Mouse (Mus musculus): ENCODE results near the gene Cilp. TPM values are rescaled to one million over a fixed set of nuclear protein-coding genes. Genes with fewer than 3 reads are reported as not detected.
"Not testable (repeated sequence)": the region's sequence is repeated elsewhere in the genome, so short reads cannot be mapped to it uniquely, and the experiment has no call there.

Cilp gene
- polyA plus RNA-seq, 1 experiment = 0.29 TPM

- no peak overlapping the region for H3K4me2 ChIP-seq (ENCODE audit: low read depth)
- H3K27me3 ChIP-seq (ENCODE audit: control insufficient read depth, insufficient read depth, insufficient read length) = no peaks in the 10 kb centered on the region
- H3ac ChIP-seq (ENCODE audit: control insufficient read depth, insufficient read length) = no peak overlapping the region
- no peaks in the 10 kb centered on the region for H3K79me2 ChIP-seq (ENCODE audit: control insufficient read depth, insufficient read depth)
- H3K4me3 ChIP-seq = no peak overlapping the region
- H3K36me3 ChIP-seq (ENCODE audit: control insufficient read depth, insufficient read depth) = no peaks in the 10 kb centered on the region
- TF ChIP-seq MAX (IDR thresholded peaks at IDR 0.05; ENCODE audit: low read depth) (no peak), SRF (IDR thresholded peaks at IDR 0.05; ENCODE audit: control insufficient read depth, insufficient read length, low read depth) (no peak), CEBPB (IDR thresholded peaks at IDR 0.05; ENCODE audit: insufficient read depth, poor library complexity, severe bottlenecking) (no peak), USF1 (IDR thresholded peaks at IDR 0.05; ENCODE audit: low read depth) (no peak), TCF12 (IDR thresholded peaks at IDR 0.05; ENCODE audit: insufficient read depth, poor library complexity, severe bottlenecking) (no peak), REST (IDR thresholded peaks at IDR 0.05; ENCODE audit: insufficient read depth, insufficient read length) (no peak), POLR2A (IDR thresholded peaks at IDR 0.05; ENCODE audit: insufficient read length, low read depth) (no peak), E2F4 (IDR thresholded peaks at IDR 0.05; ENCODE audit: insufficient read depth) (no peak), POLR2AphosphoS2 (IDR thresholded peaks at IDR 0.05; ENCODE audit: insufficient read length, low read depth) (no peak), MYOG (IDR thresholded peaks at IDR 0.05; ENCODE audit: control insufficient read depth in 1 of 3, insufficient read depth in 1 of 3, insufficient read length in 2 of 3, low read depth in 2 of 3) (no peak), TCF3 (IDR thresholded peaks at IDR 0.05; ENCODE audit: insufficient read length, low read depth) (no peak), MYOD1 (IDR thresholded peaks at IDR 0.05; ENCODE audit: control insufficient read depth in 1 of 3, insufficient read length in 2 of 3, low read depth in 2 of 3) (no peak)
Measured at GRCm38 (mm10) chr9:65273048-65273809, 8.2 kb downstream of the Cilp start.

- Histone ChIP-seq H3ac (ENCODE audit: control insufficient read depth, insufficient read length) (no peak overlapping the region), H3K36me3 (ENCODE audit: control insufficient read depth, insufficient read depth) (no peaks in the 10 kb centered on the region), H3K27me3 (ENCODE audit: control insufficient read depth, insufficient read depth, insufficient read length) (no peaks in the 10 kb centered on the region), H3K4me2 (ENCODE audit: low read depth) (no peak overlapping the region), H3K79me2 (ENCODE audit: control insufficient read depth, insufficient read depth) (no peaks in the 10 kb centered on the region), H3K4me3 (no peak overlapping the region)
- TF ChIP-seq MAX (IDR thresholded peaks at IDR 0.05; ENCODE audit: low read depth) = no peak
- TF ChIP-seq TCF12 (IDR thresholded peaks at IDR 0.05; ENCODE audit: insufficient read depth, poor library complexity, severe bottlenecking) = no peak
- no peak for TF ChIP-seq TCF3 (IDR thresholded peaks at IDR 0.05; ENCODE audit: insufficient read length, low read depth)
- TF ChIP-seq REST (IDR thresholded peaks at IDR 0.05; ENCODE audit: insufficient read depth, insufficient read length) = no peak
- no peak for TF ChIP-seq CEBPB (IDR thresholded peaks at IDR 0.05; ENCODE audit: insufficient read depth, poor library complexity, severe bottlenecking)
- no peak for TF ChIP-seq POLR2A (IDR thresholded peaks at IDR 0.05; ENCODE audit: insufficient read length, low read depth)
- TF ChIP-seq USF1 (IDR thresholded peaks at IDR 0.05; ENCODE audit: low read depth) = no peak
- no peak for TF ChIP-seq MYOD1 (IDR thresholded peaks at IDR 0.05; ENCODE audit: control insufficient read depth in 1 of 3, insufficient read length in 2 of 3, low read depth in 2 of 3)
- TF ChIP-seq POLR2AphosphoS2 (IDR thresholded peaks at IDR 0.05; ENCODE audit: insufficient read length, low read depth) = no peak
- no peak for TF ChIP-seq MYOG (IDR thresholded peaks at IDR 0.05; ENCODE audit: control insufficient read depth in 1 of 3, insufficient read depth in 1 of 3, insufficient read length in 2 of 3, low read depth in 2 of 3)
Measured at GRCm38 (mm10) chr9:65273873-65274272, 8.9 kb downstream of the Cilp start.

GRCm38 (mm10) chr9:65274851-65275250 is 9.9 kb downstream of the Cilp start:
- H3K36me3 ChIP-seq (ENCODE audit: control insufficient read depth, insufficient read depth); H3K4me3 ChIP-seq; H3ac ChIP-seq (ENCODE audit: control insufficient read depth, insufficient read length); H3K27me3 ChIP-seq (ENCODE audit: control insufficient read depth, insufficient read depth, insufficient read length); H3K4me2 ChIP-seq (ENCODE audit: low read depth); H3K79me2 ChIP-seq (ENCODE audit: control insufficient read depth, insufficient read depth): not testable (repeated sequence)

GRCm38 (mm10) chr9:65275810-65276530 is 11.0 kb downstream of the Cilp start:
- no peak overlapping the region for H3K4me2 ChIP-seq (ENCODE audit: low read depth)
- no peaks in the 10 kb centered on the region for H3K36me3 ChIP-seq (ENCODE audit: control insufficient read depth, insufficient read depth)
- no peaks in the 10 kb centered on the region for H3K27me3 ChIP-seq (ENCODE audit: control insufficient read depth, insufficient read depth, insufficient read length)
- no peak overlapping the region for H3K4me3 ChIP-seq
- no peaks in the 10 kb centered on the region for H3K79me2 ChIP-seq (ENCODE audit: control insufficient read depth, insufficient read depth)
- no peak for TF ChIP-seq CEBPB (IDR thresholded peaks at IDR 0.05; ENCODE audit: insufficient read depth, poor library complexity, severe bottlenecking)
- no peak for TF ChIP-seq SRF (IDR thresholded peaks at IDR 0.05; ENCODE audit: control insufficient read depth, insufficient read length, low read depth)
- no peak for TF ChIP-seq USF1 (IDR thresholded peaks at IDR 0.05; ENCODE audit: low read depth)
- no peak for TF ChIP-seq E2F4 (IDR thresholded peaks at IDR 0.05; ENCODE audit: insufficient read depth)
- no peak for TF ChIP-seq POLR2AphosphoS2 (IDR thresholded peaks at IDR 0.05; ENCODE audit: insufficient read length, low read depth)
- no peak for TF ChIP-seq TCF12 (IDR thresholded peaks at IDR 0.05; ENCODE audit: insufficient read depth, poor library complexity, severe bottlenecking)
- no peak for TF ChIP-seq TCF3 (IDR thresholded peaks at IDR 0.05; ENCODE audit: insufficient read length, low read depth)
- TF ChIP-seq MYOD1 (IDR thresholded peaks at IDR 0.05; ENCODE audit: control insufficient read depth in 1 of 3, insufficient read length in 2 of 3, low read depth in 2 of 3) = no peak
- TF ChIP-seq MYOG (IDR thresholded peaks at IDR 0.05; ENCODE audit: control insufficient read depth in 1 of 3, insufficient read depth in 1 of 3, insufficient read length in 2 of 3, low read depth in 2 of 3) = no peak
- no peak for TF ChIP-seq REST (IDR thresholded peaks at IDR 0.05; ENCODE audit: insufficient read depth, insufficient read length)
- TF ChIP-seq MAX (IDR thresholded peaks at IDR 0.05; ENCODE audit: low read depth) = no peak
- TF ChIP-seq POLR2A (IDR thresholded peaks at IDR 0.05; ENCODE audit: insufficient read length, low read depth) = no peak
- no peak overlapping the region for H3ac ChIP-seq (ENCODE audit: control insufficient read depth, insufficient read length)

All from myocyte (in vitro differentiated cells).